Mouse (Mus musculus) heart, adult 10 weeks (tissue): ENCODE data around the gene Stk26. TPM values are rescaled to one million over a fixed set of nuclear protein-coding genes. Genes with fewer than 3 reads are reported as not detected.

Experiments
- polyA plus RNA-seq: library from polyadenylated mRNA; stranded (reverse); fragments of 350-450 nt; fragmentation: Illumina TruSeq; extraction: RNeasy Lipid Tissue Mini Kit (QIAGEN cat#74804); gene quantifications from one replicate; pipeline ENCODE4 v1.2.3, GENCODE M21; 2014; ENCODE audit warnings: low read depth, low replicate concordance

Gene Stk26
- 3.8 TPM for polyA plus RNA-seq

DNA sequence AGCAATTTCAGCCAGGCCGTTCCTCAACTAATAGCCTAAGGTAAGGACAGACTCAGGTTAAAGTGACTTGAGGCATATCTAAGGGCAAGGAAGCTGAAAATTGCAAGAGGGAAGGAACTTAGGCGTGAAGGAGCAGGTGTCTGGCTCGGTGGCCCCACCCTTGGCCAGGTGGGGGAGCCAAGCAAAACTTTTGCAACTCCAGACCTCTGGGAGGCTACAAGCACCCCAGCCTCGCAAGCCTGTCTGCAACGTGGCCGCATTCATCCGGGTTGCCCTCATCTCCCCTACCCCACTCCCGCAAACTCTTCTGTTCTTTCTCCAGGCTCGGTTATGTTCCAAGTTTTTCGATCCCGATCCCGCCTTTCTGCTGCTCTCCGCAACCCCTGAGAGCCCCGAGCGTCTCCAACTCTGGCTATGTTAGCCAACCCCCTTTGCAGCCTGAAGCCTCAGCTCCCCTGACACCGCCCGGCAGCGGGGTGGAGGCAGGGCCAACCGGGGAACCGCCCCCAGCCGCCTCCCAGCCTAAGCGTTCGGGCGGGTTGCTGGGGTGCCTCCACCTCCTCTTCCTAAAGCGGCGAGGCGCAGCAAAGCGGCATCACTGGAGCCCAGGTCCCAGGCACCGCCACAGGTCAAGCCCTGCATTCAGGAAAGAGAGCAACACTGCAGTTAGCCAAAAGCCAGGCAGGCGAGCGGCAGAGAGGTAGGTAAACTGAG, at the start of gene Stk26:
Gene Stk26, plus strand, starts transcription at position 201 of the 714 bp plus-strand sequence.

DNA sequence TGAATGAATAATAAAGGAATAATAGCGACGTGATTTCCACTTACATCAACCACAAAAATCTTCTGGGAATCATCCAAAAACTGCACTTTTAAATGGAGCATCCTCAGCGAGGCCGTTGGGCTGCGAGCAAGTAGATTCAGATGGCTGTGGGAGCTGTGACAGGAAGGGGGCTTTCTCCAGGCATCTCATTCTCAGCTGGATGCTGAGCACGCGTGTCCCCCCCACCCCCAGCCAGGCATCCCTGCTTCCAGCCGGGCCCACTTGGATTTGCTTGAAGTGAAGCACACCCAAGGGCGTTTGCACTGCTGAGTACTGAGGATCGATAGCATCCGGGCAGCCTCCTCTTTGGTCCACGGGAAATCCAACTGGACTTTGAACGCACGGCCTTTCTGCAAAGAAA, 101.8 kb downstream of the Stk26 start, which contains the start of gene Frmd7:
Gene Frmd7, minus strand, starts transcription at position 101 of the 400 bp plus-strand sequence.

Other genes with a start within 250 kb of the Stk26 start
- 0.63 TPM for gene Frmd7, start 101.7 kb downstream of the Stk26 start, polyA plus RNA-seq
- gene Rap2c, start 177.0 kb downstream of the Stk26 start, polyA plus RNA-seq = 21.2 TPM